Mouse (Mus musculus) frontal cortex, adult (tissue): ENCODE measurements at regions not wholly inside any gene's neighbourhood (a gene's known extent, or its start where the extent isn't known, plus 50 kb on each side); places are given as distances from the start of the nearest gene placed in this dataset.
A peak's percentile ranks its signal among the peaks of the same experiment; 100 is the strongest.
"Not testable (repeated sequence)": the region's sequence is repeated elsewhere in the genome, so short reads cannot be mapped to it uniquely, and the experiment has no call there.

Source experiments
- ATAC-seq: cut with Nextera tagmentation; 2 replicates; pipeline ENCODE4 v1.9.2; 2017; ENCODE audit warnings: mild to moderate bottlenecking, moderate library complexity, mixed read lengths; ENCODE audit not compliant: low TSS enrichment

DNA sequence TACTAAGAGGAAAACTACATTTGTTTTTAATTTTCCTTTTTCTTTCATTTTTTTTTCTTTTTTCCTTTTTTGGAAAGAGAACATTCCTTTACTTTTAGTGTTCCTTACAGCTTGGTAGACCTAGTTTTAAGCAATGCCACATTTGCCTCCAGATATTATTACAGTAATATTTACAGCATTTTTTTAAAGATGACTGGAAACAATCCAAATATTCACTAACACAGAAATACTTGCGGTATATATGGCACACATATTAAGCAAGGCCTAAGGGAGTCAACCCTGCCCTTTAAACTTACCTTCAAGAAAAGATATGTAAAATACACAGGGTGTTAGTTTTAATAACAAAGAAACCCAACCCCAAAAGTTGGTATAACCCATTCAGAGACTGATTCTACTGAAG is 308.1 kb upstream of the Cdh5 start:
- ATAC-seq: no peak

DNA sequence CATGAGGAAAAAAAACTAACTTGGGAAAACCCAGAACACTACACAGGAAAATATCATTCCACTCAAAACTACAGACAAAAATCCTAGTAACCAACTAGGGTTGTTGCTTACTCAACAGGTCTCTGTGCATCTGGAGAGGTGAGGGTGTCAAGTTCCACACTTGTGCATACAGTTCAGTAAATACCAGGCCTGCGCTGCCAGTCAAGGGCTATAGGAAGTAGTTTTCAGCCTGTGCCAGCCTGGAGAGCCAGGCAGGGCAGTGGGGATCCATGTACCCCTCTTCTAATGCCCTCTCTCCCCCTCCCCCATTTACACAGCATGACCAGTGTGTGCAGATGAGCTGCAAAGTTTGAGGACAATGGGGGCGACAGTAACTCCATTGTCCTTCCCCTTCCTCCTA is 302.8 kb upstream of the Cdh5 start:
- ATAC-seq: not testable (repeated sequence)

DNA sequence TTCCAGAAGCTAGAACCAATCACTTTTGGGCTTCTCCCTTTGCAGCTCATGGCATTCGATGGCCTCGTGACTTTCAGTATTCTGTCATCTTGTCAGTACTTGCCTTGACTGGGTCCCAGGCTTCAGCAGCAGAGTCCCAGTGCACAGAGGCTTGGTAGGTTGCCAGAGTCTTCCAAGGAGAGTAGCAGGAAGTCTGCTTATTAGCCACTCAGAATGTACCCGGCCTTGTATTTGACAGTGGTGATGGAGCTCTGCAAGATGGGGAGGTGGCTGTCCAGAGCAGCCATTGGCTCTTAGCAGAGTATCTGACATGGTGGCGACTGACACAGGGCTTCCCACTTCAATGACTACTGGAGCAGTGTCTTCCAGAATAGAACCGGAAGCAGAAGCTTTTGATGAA is 293.3 kb upstream of the Cdh5 start:
- no peak for ATAC-seq

DNA sequence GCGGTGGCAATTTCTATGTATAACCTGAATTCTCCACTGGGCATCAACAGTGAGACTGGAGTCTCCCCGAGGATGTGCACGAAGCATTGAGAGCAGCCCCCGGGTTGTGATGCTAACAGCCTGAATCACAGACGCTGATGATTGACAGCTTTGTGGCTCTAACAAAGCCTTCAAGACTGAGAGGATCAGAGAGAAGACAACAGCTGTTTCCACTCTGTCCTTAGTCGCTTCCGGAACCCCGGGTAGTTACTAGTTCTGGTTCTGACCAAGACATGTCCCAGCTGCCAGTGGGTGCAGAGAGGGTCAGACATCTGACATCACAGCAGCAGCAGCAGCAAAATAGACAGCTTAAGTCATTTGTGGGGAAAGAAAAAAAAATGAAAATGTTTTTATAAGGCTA is 292.8 kb upstream of the Cdh5 start:
- ATAC-seq: no peak

DNA sequence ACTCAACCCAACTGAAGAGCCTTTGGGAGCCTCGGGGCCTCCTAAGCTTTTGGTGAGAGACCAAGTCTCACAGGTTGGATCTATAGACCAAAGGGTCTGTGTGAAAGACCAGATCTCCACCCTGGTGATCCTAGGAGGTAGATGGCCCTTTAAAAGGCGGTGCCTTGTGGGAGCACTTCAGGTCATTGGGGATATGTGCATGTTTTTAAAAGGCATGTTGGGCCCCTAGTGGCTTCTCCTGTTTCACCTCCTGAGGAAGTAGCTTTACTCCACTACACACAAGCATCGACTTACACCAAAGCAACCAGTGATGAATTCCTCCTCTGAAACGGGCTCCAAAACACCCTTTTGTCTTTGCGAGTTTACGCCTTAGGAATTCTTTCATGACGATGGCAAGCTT is 292.3 kb upstream of the Cdh5 start:
- no peak for ATAC-seq

DNA sequence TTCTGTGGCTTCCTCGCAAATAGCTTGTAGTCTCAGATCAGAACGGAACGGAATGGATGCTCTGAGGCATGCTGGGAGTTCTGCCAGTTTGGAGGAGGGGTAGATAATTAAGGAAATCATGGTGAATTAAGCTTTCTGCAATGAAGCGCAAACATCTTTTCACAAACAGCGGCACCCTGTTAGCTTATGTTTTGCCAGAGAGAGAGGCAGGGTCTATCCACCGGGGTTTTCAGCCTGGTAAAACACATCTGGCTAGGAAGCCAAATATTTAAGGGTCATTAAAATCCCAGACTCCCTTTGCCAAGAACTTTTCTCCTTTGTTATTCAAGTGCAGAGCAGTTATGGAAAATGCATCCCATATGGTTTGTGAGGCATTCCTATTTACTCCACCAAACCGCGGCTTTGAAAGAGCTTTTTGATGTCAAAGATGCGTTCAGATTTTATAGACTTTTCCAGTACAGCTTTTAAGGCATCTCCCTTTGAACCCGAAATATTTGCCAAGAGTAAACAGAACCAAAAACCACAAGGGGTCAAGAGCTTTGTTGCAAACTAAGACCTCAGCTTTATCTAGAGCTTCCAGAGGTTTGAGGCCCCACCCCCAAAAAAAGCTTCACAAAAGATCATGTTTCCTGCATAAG is 287.4 kb upstream of the Cdh5 start:
- no peak for ATAC-seq

DNA sequence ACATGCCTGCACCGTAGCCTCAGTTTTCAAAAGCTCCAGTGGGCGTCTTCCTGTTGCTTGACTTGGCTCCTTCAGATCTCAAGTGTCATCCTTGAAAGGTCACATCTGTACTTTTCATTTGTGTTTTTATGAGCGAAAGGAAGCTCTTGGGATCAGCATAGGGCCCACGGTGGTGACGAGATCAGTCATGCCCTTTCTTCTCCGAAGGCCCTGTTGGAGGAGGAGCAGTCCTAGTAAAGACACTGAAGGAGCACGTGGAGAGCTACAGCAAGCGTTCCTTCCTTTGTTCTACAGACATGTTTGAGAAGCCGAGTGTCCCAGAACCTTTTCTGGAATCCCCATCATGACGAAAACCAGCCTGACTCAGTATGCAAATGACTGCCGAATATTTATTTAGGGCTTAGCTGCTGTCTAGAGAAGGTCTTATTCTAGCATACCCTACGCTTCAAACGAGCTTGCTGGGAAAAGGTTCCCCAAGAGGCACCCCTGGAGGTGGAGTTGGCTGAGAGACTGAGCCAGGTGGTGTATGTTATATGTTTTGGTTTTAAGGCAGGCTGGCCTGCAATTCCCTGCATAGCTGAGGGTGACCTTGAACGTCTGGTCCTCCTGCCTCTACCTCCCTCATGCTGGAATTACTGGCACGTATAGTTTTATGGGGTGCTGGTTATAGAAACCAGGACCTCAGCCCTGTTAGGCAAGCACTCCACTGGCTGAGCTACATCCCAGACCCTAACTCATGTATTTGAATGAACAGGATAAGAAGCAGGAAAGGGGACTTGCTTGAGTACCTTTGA is 285.1 kb upstream of the Cdh5 start:
- ATAC-seq: peak; percentile 72

DNA sequence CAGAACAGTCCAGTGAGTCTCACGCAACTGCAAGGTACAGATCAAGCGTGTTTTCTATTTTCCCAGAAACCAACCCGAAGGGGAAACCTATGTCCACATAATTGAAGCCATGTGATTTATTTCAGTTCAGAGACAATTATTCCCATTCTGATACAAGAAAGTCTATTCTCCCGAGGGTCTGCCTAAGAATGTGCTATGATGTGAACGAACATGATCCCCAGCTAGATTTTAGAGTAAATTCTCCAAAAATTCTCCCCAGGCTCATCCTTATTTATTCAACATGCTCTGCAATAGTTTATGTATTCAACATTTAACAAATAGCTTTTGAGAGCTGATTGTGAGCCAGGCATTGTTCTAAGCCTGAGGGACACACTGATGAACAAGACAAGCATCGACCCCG is 277.9 kb upstream of the Cdh5 start:
- ATAC-seq: no peak

DNA sequence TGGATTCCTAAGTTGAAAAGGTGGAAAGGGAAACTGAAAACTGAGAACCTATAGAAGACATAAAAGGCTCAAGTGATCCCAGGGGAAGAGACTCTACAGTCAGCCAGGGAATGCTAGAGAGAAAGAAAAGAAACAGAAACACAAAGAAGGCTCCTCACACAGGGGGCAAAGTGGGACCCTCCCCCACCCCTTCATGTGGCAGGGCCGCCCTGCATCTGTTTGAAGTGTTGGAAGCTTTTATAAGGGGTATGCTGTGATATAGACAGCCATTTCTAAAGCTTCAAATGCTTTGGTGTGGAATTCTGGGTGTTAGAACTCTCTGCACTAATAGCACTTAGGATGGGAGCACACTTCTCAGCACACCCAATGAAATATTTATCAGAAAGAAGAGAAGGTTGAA is 276.7 kb upstream of the Cdh5 start:
- 0 out of 2 replicates have a peak, but pooled peaks have one; percentile 9 for ATAC-seq

DNA sequence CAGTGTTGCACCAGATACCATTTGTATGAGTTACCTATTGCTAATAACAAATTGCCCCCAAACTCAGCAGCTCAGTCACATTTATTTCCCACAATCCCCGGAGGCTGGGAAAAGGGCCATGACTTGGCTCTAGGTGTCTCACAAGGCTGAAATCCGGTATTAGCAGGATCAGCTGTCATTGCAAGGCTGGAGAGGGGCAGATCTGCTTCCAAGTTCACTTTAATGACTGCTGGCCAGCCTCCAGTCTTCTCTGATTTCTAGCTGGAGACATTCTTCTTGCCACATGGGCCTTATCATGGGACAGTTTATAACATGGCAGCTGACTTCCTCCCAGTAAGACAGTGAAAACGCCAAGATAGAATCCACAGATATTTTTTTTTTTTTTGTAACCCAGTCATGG is 276.1 kb upstream of the Cdh5 start:
- ATAC-seq: no peak

DNA sequence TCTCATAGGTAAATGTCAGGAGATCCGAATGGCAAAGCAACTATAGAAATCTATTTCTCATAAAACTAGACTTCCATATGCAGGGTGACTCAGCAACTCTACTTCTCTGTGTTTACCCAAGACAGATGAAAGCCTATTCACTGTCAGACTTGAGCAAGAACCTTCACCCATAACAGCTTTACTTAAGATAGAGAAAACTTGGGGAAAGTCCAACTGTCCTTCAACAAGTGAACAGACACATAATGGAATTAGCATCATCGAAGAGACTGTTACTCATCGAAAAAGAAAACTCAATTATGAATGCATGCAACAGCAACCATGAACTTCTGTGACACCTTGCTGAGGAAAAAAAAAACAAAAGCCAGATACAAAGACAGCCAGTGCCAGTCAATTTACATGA is 271.0 kb upstream of the Cdh5 start:
- ATAC-seq: no peak

DNA sequence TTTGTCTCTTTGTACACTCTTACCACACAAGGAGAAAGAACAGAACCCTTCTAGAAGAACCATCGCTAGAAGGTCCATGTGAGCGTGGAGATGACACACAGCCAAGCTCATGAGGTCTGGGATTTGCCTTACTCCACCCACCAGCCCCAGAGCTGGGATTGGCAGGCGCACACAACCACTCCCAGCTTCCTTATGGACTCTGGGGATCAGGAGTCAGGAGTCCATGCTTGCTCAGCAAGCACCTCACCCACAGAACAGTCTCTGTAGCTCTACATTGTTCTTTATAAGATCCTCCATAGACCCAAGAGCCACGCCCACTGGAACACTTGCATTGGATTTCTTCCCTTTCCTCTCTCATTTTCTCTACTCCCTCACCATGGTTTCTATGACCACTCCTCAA is 261.4 kb upstream of the Cdh5 start:
- no peak for ATAC-seq

DNA sequence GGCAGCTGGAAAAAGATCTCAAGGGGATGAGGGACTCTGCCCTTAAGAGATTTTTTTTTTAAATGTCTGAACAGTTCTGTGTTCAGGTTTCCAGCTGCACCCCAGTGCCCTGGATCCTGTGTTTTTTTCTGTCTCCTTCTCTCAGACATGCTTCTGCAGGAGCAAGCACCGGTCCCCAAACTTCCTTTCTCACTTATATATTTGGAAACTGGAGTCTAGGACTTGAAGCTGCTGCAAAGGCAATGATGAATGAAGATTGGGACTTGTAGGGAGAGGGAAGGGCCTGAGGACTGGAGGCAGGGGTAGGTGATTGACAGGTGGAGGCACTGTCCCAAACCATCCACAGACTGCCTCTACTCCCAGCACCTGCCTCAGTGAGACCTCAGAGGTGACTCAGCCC is 255.5 kb upstream of the Cdh5 start:
- ATAC-seq: peak; percentile 66

DNA sequence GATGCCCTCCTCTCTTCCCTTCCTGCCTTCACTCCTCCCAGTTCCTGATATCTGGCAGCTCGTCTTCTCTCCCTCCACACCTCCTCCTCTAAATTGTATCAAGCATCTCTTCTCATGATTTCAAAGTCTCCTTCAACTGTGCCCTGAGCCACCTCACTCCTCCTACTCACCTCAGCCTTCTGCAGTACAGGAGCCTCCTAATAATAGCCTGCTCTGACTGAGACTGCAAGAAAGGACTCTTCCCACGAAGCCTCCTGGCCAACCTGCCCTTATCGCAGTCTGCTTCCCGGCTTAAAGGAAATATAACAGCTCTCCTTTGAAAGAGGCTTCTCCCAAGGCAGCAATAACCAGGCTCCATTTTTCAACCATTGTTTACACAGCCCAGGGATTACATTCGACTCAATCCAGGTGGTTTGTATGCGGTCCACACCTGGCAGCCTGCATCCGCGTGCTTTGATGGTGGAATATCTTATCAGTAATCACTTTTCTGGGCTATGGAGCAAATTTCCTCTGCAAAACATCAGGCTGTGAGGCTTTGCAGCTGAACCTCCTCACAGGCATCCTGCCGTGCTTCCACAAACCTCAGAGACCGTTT is 254.9 kb upstream of the Cdh5 start:
- peak; percentile 79 for ATAC-seq

DNA sequence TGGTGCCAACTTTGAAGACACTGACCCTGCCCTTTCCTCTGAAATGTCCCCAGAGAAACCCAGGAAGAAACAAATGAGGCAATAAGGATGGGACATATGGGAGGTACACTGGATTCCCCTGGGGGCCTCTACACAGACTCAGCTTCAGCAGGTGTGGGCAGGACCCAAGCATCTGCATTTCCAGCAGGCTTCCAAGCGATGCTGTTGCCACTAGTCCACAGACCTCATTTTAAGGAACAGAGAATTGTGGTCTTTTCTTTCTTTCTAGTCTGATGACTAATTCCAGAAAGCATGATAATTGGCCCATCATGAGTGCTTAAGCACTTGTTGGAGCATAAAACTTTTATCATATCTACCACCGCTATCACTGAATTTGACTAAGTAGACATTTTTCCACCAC is 251.6 kb upstream of the Cdh5 start:
- ATAC-seq: no peak

DNA sequence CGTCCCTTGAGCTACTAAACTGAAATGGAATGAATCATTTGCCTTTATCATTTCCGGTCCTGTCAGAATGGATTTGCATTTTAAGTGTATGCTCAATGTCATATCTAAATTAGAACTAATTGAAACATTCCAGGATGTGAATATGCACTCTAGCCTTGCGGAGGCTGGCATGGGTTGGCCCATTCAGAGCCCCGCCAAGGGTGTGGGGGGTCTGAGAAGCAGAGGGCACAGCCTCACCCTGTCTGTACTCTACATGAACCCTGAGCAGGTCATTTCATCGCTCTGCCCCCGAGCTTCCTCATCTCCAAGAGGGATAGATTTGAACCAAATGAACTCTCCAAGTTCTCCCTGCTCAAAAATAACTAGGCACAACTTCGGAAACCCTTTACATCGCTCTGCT is 250.1 kb upstream of the Cdh5 start:
- ATAC-seq: no peak

DNA sequence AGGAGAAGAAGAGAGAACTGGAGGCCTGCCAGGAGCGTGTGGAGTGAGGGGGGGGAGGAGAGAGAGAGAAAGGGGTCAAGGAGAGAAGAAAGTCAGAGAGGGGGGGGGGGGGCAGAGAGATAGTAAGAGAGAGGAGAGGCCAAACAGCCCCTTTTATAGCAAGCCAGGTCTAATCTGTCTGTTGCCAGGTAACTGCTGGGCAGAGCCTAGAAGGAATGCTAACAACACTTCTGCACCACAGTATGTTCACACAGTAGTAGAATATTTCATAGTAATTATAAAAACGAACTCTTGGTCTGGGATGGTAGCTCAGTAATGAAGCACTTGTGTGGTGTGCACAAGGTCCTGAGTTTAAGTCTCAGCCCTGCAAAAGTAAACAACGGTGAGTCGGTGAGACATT is 248.4 kb upstream of the Cdh5 start:
- no peak for ATAC-seq

DNA sequence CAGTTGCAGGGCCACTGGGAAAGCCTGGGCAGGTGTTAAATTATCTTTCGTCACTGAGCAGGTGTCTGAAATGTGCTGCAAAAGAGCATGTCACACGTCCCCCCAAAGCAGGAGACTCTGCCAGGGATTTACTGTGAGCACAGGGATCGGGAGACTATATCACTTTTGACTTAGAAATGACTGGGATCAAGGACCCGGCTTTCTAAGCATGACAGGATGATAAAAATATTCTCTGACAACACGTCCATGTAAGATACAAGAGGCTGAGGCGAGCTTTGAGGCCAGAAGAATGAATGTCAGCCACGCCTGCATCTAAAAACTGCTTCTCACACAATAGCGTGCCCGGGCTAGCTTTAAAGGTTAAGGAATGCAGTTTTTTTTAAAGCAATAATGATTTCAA is 246.1 kb upstream of the Cdh5 start:
- ATAC-seq: no peak

DNA sequence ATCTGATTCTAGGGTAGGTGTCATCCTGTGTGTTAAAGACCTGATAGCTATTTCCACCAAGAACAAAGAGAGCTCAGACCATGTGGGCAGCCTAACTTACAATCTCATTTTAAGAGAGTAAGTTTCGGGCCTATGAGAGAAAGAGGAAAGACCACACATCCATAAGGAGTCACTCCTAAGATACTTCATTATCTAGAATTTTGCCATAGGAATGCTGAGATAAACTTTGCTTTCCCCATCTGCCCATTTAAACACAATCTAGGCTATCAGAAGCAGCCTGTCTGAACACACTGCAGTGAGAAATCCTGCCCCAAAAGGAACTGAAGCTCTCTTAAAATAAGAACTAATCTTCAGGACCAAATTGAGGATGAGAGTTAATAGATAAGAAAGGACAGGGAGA is 242.3 kb upstream of the Cdh5 start:
- no peak for ATAC-seq

DNA sequence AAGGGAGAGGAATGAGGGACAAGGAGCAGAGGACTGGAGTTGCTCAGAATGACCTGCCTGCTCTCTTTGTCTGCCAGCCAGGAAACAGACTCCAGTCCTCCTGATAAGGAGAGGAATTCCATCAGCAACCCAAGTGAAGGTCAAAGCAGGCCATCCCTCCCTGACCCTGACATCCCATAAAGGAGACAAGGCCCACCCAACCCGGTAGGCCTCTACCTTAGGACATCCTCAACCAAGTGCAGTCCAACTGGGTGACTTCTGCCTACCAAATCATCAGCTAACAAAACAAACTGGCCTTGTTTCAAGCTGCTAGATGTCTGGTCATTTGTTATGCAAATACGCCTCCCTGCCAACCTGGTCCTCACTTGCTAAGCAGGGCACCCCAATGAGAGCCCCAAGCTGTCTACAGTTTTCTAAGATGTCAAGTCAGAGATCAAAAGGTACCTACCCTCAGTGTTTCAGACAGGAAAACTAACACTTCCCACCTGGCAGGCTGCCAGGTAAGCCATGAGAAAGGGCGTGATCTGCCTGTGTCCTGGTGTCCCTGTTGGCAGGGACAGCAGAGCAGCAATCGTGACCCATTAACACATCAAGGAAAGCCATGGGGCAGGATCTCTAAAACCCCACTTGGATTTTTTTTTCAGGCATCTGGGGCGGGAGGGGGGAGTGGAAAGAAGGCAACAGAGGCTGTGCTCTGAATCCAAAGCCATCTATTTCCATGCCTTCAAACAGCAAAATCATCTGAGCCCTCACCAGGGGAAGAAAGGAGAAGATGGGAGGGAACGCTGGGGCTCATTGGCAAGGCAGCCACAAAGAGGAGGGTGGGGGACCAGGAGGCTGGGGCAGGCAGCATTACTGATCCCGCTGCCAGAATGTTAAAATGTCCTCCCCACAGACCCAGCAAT is 227.6 kb upstream of the Cdh5 start:
- ATAC-seq: peak; percentile 23; the same call in 1 of the 2 replicates

DNA sequence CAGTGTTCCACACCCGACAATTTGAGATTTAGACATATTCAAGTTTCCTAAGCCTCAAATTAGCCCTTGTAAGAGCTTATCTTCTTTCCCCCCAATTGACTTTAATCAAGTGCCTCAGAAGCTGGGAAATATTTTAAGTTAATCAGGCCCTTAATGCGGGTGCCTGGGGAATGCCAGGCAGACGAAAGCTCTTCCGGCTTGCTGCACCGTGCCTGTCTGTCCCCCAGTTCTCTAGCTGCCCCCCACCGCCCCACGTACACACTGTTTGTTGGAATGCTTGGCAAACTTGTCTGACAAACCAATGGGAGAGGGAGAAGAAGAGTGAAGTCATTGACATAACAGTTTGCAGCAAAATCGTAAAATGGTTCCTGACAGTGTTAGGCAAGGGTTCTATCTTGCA is 226.9 kb upstream of the Cdh5 start:
- no peak for ATAC-seq

DNA sequence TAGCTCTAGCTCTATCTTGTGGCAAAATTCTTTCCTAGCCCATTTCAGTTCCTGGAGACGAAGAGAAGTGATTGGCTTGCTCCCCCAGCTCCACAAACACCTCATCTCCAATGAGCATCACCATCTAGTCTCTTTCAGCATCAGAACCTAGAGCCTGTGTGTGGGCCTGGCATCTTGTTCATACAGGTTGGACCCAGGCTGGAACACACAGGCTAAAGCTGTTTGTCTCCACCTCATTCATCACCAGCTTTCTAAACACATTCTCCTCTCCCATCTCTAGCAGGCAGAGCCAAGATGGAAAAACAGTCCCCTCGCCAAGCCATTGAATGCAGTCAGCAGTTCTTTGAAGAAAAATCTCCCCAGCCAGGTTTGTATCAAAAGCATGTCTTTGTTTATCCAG is 221.9 kb upstream of the Cdh5 start:
- ATAC-seq: no peak
